Mouse (Mus musculus): ENCODE results near the gene Exoc6b. TPM values are rescaled to one million over a fixed set of nuclear protein-coding genes. Genes with fewer than 3 reads are reported as not detected.

Exoc6b gene
- total and polyA plus RNA-seq, 2 experiments from 2014 or later: 8.0 to 10.2 TPM

GRCm38 (mm10) chr6:84656680-84657079 is 412.6 kb downstream of the Exoc6b start:
- no peak for DNase-seq (ENCODE audit: low spot score)
- no peak overlapping the region for H3K4me3 ChIP-seq (ENCODE audit: low read depth, low read length)
- 67% methylated on average over 2 of the region's 2 CpGs for WGBS

GRCm38 (mm10) chr6:84651902-84652301 is 417.4 kb downstream of the Exoc6b start:
- Histone ChIP-seq H3K27me3 (ENCODE audit: control insufficient read depth, insufficient read depth, low read length) (no peaks in the 10 kb centered on the region), H3K4me2 (ENCODE audit: low read depth, low read length) (no peak overlapping the region), H3K9me3 (replicated peaks; ENCODE audit: control insufficient read depth, low read length) (0 out of 2 replicates have a peak, but pooled peaks cover 7% of the 10 kb centered on the region), H3K4me1 (ENCODE audit: control insufficient read depth, insufficient read depth) (no peaks in the 10 kb centered on the region), H3K9ac (replicated peaks; ENCODE audit: low read depth, low read length) (no peak overlapping the region), H3K36me3 (replicated peaks; ENCODE audit: control insufficient read depth, insufficient read depth, low read length) (no peaks in the 10 kb centered on the region), H3K4me3 (ENCODE audit: low read depth, low read length) (no peak overlapping the region), H3K27ac (ENCODE audit: low read depth) (no peak overlapping the region)
- TF ChIP-seq CTCF (IDR thresholded peaks at IDR 0.05; ENCODE audit: low read depth) (no peak), EP300 (IDR thresholded peaks at IDR 0.05; ENCODE audit: low read depth) (no peak)
- ATAC-seq (ENCODE audit: insufficient read depth, low read depth) (no peak), DNase-seq (ENCODE audit: low spot score) (no peak)
- WGBS: 55% methylated on average over 3 of the region's 3 CpGs

More at GRCm38 (mm10) chr6:84656680-84657079, 412.6 kb downstream of the Exoc6b start:
- Histone ChIP-seq H3K4me2 (ENCODE audit: low read depth, low read length) (no peak overlapping the region), H3K4me1 (ENCODE audit: control insufficient read depth, insufficient read depth) (no peaks in the 10 kb centered on the region), H3K9ac (replicated peaks; ENCODE audit: low read depth, low read length) (no peak overlapping the region), H3K9me3 (replicated peaks; ENCODE audit: control insufficient read depth, low read length) (no peaks in the 10 kb centered on the region), H3K27ac (ENCODE audit: low read depth) (no peak overlapping the region), H3K36me3 (replicated peaks; ENCODE audit: control insufficient read depth, insufficient read depth, low read length) (no peaks in the 10 kb centered on the region), H3K27me3 (ENCODE audit: control insufficient read depth, insufficient read depth, low read length) (no peaks in the 10 kb centered on the region)
- TF ChIP-seq CTCF (IDR thresholded peaks at IDR 0.05; ENCODE audit: low read depth): no peak
- no peak for TF ChIP-seq EP300 (IDR thresholded peaks at IDR 0.05; ENCODE audit: low read depth)
- ATAC-seq (ENCODE audit: insufficient read depth, low read depth): no peak

GRCm38 (mm10) chr6:84647197-84647596 is 422.1 kb downstream of the Exoc6b start:
- 46% methylated on average over 4 of the region's 4 CpGs for WGBS

GRCm38 (mm10) chr6:84646696-84647095 is 422.6 kb downstream of the Exoc6b start:
- 0 out of 2 replicates have a peak, but pooled peaks cover 7% of the 10 kb centered on the region for H3K9me3 ChIP-seq (replicated peaks; ENCODE audit: control insufficient read depth, low read length)
- WGBS: 61% methylated on average over 2 of the region's 2 CpGs
- H3K9ac ChIP-seq (replicated peaks; ENCODE audit: low read depth, low read length): no peak overlapping the region
- DNase-seq (ENCODE audit: low spot score): no peak
- no peak overlapping the region for H3K27ac ChIP-seq (ENCODE audit: low read depth)
- H3K4me2 ChIP-seq (ENCODE audit: low read depth, low read length): no peak overlapping the region
- H3K36me3 ChIP-seq (replicated peaks; ENCODE audit: control insufficient read depth, insufficient read depth, low read length): no peaks in the 10 kb centered on the region
- TF ChIP-seq CTCF (IDR thresholded peaks at IDR 0.05; ENCODE audit: low read depth) (no peak), EP300 (IDR thresholded peaks at IDR 0.05; ENCODE audit: low read depth) (no peak)
- H3K4me1 ChIP-seq (ENCODE audit: control insufficient read depth, insufficient read depth): peaks cover under 1% of the 10 kb centered on the region; the same call in 1 of the 2 replicates
- ATAC-seq (ENCODE audit: insufficient read depth, low read depth): no peak
- no peaks in the 10 kb centered on the region for H3K27me3 ChIP-seq (ENCODE audit: control insufficient read depth, insufficient read depth, low read length)
- H3K4me3 ChIP-seq (ENCODE audit: low read depth, low read length): no peak overlapping the region

More at GRCm38 (mm10) chr6:84647197-84647596, 422.1 kb downstream of the Exoc6b start:
- no peak for ATAC-seq (ENCODE audit: insufficient read depth, low read depth)
- Histone ChIP-seq H3K9ac (replicated peaks; ENCODE audit: low read depth, low read length) (no peak overlapping the region), H3K27ac (ENCODE audit: low read depth) (no peak overlapping the region), H3K4me1 (ENCODE audit: control insufficient read depth, insufficient read depth) (no peaks in the 10 kb centered on the region), H3K9me3 (replicated peaks; ENCODE audit: control insufficient read depth, low read length) (0 out of 2 replicates have a peak, but pooled peaks cover 7% of the 10 kb centered on the region), H3K4me3 (ENCODE audit: low read depth, low read length) (no peak overlapping the region), H3K27me3 (ENCODE audit: control insufficient read depth, insufficient read depth, low read length) (no peaks in the 10 kb centered on the region), H3K4me2 (ENCODE audit: low read depth, low read length) (no peak overlapping the region), H3K36me3 (replicated peaks; ENCODE audit: control insufficient read depth, insufficient read depth, low read length) (no peaks in the 10 kb centered on the region)
- DNase-seq (ENCODE audit: low spot score): no peak
- TF ChIP-seq CTCF (IDR thresholded peaks at IDR 0.05; ENCODE audit: low read depth) (no peak), EP300 (IDR thresholded peaks at IDR 0.05; ENCODE audit: low read depth) (no peak)

GRCm38 (mm10) chr6:84641062-84641431 is 428.3 kb downstream of the Exoc6b start:
- H3K27ac ChIP-seq (ENCODE audit: low read depth): no peak overlapping the region; the same call in 1 of the 2 replicates
- ATAC-seq (ENCODE audit: insufficient read depth, low read depth) (no peak), DNase-seq (ENCODE audit: low spot score) (no peak)
- no peaks in the 10 kb centered on the region for H3K36me3 ChIP-seq (replicated peaks; ENCODE audit: control insufficient read depth, insufficient read depth, low read length)
- H3K27me3 ChIP-seq (ENCODE audit: control insufficient read depth, insufficient read depth, low read length): no peaks in the 10 kb centered on the region
- no peak overlapping the region for H3K4me3 ChIP-seq (ENCODE audit: low read depth, low read length)
- H3K9me3 ChIP-seq (replicated peaks; ENCODE audit: control insufficient read depth, low read length): no peaks in the 10 kb centered on the region
- WGBS: 48% methylated on average over 4 of the region's 4 CpGs
- H3K4me1 ChIP-seq (ENCODE audit: control insufficient read depth, insufficient read depth): peaks cover 31% of the 10 kb centered on the region
- H3K4me2 ChIP-seq (ENCODE audit: low read depth, low read length): no peak overlapping the region
- no peak overlapping the region for H3K9ac ChIP-seq (replicated peaks; ENCODE audit: low read depth, low read length)
- TF ChIP-seq CTCF (IDR thresholded peaks at IDR 0.05; ENCODE audit: low read depth): no peak
- TF ChIP-seq EP300 (IDR thresholded peaks at IDR 0.05; ENCODE audit: low read depth): no peak

All from heart, postnatal 0 days (tissue).